Mouse (Mus musculus): ENCODE results near the gene Wdr89.

GRCm38 (mm10) chr12:75668916-75669257, 450 bp downstream of the Wdr89 start:
- TF ChIP-seq MYOG (IDR thresholded peaks at IDR 0.05; ENCODE audit: control insufficient read depth, extremely low read depth, insufficient read length) (no peak), MAX (IDR thresholded peaks at IDR 0.05) (no peak), CTCF (IDR thresholded peaks at IDR 0.05; ENCODE audit: control insufficient read depth, insufficient read depth, insufficient read length) (no peak), USF1 (IDR thresholded peaks at IDR 0.05; ENCODE audit: low read depth) (no peak), FOSL1 (IDR thresholded peaks at IDR 0.05; ENCODE audit: insufficient read depth, low read length, poor library complexity, severe bottlenecking) (no peak), MYOD1 (IDR thresholded peaks at IDR 0.05; ENCODE audit: control insufficient read depth, insufficient read length, low read depth) (no peak), CEBPB (IDR thresholded peaks at IDR 0.05; ENCODE audit: low read depth) (no peak)
